Mouse (Mus musculus) heart, embryonic 12.5 days (tissue): Measurements from ENCODE around the gene Nuak2. TPM values are rescaled to one million over a fixed set of nuclear protein-coding genes. Genes with fewer than 3 reads are reported as not detected.
A peak's percentile ranks its signal among the peaks of the same experiment; 100 is the strongest.

Source experiments
- ATAC-seq: fragments of 200-750 bp; cut with Nextera tagmentation; 2 replicates; pipeline ENCODE4 v1.8.0; 2017; ENCODE audit warnings: moderate TSS enrichment, moderate library complexity; ENCODE audit not compliant: insufficient number of reproducible peaks, low FRiP score
- H3K27ac ChIP-seq: fragments of 300-500 bp; sonication (generic); 2 replicates; pipeline ENCODE4 v1.5.1; 2016; ENCODE audit warnings: mild to moderate bottlenecking, moderate library complexity; ENCODE audit not compliant: poor library complexity, severe bottlenecking
- H3K27me3 ChIP-seq: fragments of 300-500 bp; sonication (generic); replicated peaks from 2 replicates; pipeline ENCODE4 v1.6.1; 2016; ENCODE audit warnings: mild to moderate bottlenecking, moderate library complexity
- H3K36me3 ChIP-seq: fragments of 300-500 bp; sonication (generic); 2 replicates; pipeline ENCODE4 v1.6.1; 2016; ENCODE audit warnings: mild to moderate bottlenecking, moderate library complexity
- H3K4me1 ChIP-seq: fragments of 300-500 bp; sonication (generic); replicated peaks from 2 replicates; pipeline ENCODE4 v1.6.1; 2016; ENCODE audit warnings: mild to moderate bottlenecking
- H3K4me2 ChIP-seq: fragments of 300-500 bp; sonication (generic); 2 replicates; pipeline ENCODE4 v1.6.1; 2016; ENCODE audit warnings: mild to moderate bottlenecking, moderate library complexity
- H3K4me3 ChIP-seq: fragments of 300-500 bp; sonication (generic); 2 replicates; pipeline ENCODE4 v1.5.1; 2016; ENCODE audit warnings: mild to moderate bottlenecking
- H3K9ac ChIP-seq: fragments of 300-500 bp; sonication (generic); 2 replicates; pipeline ENCODE4 v1.6.1; 2016; ENCODE audit warnings: mild to moderate bottlenecking, moderate library complexity
- H3K9me3 ChIP-seq: fragments of 300-500 bp; sonication (generic); replicated peaks from 2 replicates; pipeline ENCODE4 v1.6.1; 2016; ENCODE audit warnings: mild to moderate bottlenecking, moderate library complexity
- WGBS: fragments of 180-500 bp; shearing (Covaris S2); methylation state at CpG from one replicate; pipeline ENCODE4 v1.1.7; 2016; 5-methylcytosine and 5-hydroxymethylcytosine counted together
- polyA plus RNA-seq: library from polyadenylated mRNA; unstranded; fragments of >200 nt; fragmentation: Nextera tagmentation; extraction: Ambion mirVana; gene quantifications from 2 replicates; pipeline ENCODE4 v1.2.1, GENCODE M21; 2016

Gene Nuak2
- polyA plus RNA-seq, 1 experiment from 2014 or later = 2.6 TPM

- WGBS = 13% methylated on average over 2 of the region's 2 CpGs
- Histone ChIP-seq H3K27ac (peak overlapping the region; percentile 79), H3K36me3 (no peaks in the 10 kb centered on the region), H3K9ac (no peak overlapping the region), H3K9me3 (no peaks in the 10 kb centered on the region), H3K4me1 (peaks cover 41% of the 10 kb centered on the region), H3K27me3 (peaks cover 16% of the 10 kb centered on the region), H3K4me2 (peak overlapping the region; percentile 37), H3K4me3 (no peak overlapping the region)
- ATAC-seq = 0 out of 2 replicates have a peak, but pooled peaks have one; percentile 30
Measured at GRCm38 (mm10) chr1:132312043-132312442, 3.9 kb upstream of the Nuak2 start.

DNA sequence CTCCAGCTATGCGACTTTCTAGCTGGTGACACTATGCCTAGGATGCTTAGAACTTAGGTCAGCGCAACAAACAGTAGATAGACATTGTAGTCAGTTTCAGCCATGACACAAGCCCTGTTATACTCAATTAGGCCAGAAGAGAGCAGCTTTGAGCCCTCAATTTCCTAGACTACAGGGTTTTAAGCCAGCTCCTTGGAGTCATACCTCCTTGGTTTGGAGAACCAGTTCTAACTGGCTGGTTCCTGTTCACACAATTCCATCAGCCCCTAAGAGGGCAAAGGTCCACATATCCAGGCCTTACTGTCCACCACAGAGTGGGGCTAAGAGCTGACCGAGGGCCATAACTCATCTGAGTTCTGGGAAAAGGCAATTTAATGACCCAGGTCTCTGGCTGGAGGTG, 3.2 kb upstream of the Nuak2 start:
- Histone ChIP-seq H3K9me3 (no peaks in the 10 kb centered on the region), H3K27me3 (peaks cover 21% of the 10 kb centered on the region), H3K27ac (peak overlapping the region; percentile 49; the same call in 1 of the 2 replicates), H3K36me3 (no peaks in the 10 kb centered on the region), H3K9ac (no peak overlapping the region), H3K4me2 (no peak overlapping the region), H3K4me1 (peaks cover 47% of the 10 kb centered on the region), H3K4me3 (no peak overlapping the region)
- WGBS = 57% methylated on average over 3 of the region's 3 CpGs
- ATAC-seq = 0 out of 2 replicates have a peak, but pooled peaks have one; percentile 8

DNA sequence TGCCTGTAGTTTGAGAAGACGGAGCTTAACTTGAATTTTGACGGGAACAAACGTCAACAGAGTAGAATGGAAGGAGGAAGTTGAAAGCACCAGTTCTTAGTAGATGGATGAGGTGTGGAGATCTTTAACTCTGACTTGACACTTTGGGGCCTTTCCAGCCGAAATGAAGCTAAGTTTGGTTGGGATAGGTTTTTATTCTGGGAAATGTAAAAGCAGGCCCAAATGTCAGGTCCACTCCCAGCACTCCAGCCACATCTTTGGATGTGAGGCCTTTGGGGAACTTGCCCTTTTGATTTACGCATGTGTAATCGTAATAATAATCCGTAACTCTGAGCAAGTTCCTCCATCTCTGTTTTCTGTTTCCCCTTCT, 684 bp downstream of the Nuak2 start:
- no peak for ATAC-seq
- Histone ChIP-seq H3K9ac (peak overlapping the region; percentile 78), H3K27ac (no peak overlapping the region), H3K4me2 (peak overlapping the region; percentile 98), H3K9me3 (no peaks in the 10 kb centered on the region), H3K4me1 (peaks cover 45% of the 10 kb centered on the region), H3K36me3 (no peaks in the 10 kb centered on the region), H3K4me3 (peak overlapping the region; percentile 67), H3K27me3 (peaks cover 17% of the 10 kb centered on the region)
- 37% methylated on average over 7 of the region's 7 CpGs for WGBS

- no peak overlapping the region for H3K4me3 ChIP-seq
- no peaks in the 10 kb centered on the region for H3K9me3 ChIP-seq
- no peak overlapping the region for H3K27ac ChIP-seq
- no peaks in the 10 kb centered on the region for H3K36me3 ChIP-seq
- ATAC-seq = no peak
- WGBS = 73% methylated on average over 4 of the region's 4 CpGs
- peak overlapping the region; percentile 98 for H3K4me2 ChIP-seq
- no peak overlapping the region for H3K9ac ChIP-seq
- H3K27me3 ChIP-seq = peaks cover 17% of the 10 kb centered on the region
- peaks cover 41% of the 10 kb centered on the region for H3K4me1 ChIP-seq
Measured at GRCm38 (mm10) chr1:132317413-132317812, 1.5 kb downstream of the Nuak2 start.

DNA sequence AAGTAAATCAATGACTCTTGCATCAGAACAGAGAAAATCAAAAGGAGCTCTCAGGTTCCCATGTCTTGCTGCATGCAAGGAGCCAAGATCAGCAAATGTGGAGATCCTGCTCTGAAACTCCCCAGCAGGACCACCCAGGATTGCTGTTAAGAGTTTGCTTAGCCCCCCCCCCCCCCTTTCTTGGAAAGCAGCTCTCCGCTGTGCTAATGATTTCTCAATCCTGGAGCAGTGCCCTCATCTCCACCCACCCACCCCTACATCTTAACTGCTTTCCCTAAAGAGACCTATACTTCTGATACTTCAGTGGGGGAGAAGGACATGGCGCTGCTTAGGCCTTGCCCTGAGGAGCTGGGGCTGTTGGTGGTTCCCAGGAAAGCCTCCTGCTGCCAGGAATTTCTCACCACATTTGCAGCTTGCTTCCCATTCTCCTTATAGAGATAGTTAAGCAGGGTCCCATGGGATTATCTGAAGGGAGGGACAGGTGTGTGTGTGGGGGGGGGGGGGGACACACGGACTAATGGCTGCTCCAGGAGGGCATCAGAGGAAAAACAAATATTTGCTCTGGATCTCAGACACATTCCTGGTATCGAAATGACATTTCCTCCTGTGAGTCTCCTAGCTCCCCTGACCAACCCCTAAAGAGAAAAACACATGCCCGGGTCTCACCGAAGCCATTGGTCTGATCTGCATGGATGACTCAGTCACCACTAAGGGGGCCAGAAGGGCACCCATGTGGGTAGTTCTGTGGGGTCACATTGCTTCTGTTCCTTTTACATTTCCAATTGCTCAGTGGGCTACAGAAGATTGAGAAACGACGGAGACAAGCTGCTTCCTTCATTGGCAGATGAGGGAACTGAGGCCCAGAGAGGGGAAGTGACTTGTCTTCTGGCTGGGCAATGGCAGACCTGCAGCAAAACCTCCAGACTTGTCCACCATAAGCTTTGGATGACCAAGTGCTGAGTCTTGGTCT, 2.3 kb downstream of the Nuak2 start:
- Histone ChIP-seq H3K9ac (0 out of 2 replicates have a peak overlapping the region, but pooled peaks have one; percentile 29), H3K4me3 (no peak overlapping the region), H3K9me3 (no peaks in the 10 kb centered on the region), H3K36me3 (no peaks in the 10 kb centered on the region), H3K4me1 (peaks cover 47% of the 10 kb centered on the region), H3K4me2 (no peak overlapping the region), H3K27ac (no peak overlapping the region), H3K27me3 (peaks cover 17% of the 10 kb centered on the region)
- ATAC-seq = no peak
- 46% methylated on average over 8 of the region's 8 CpGs for WGBS

DNA sequence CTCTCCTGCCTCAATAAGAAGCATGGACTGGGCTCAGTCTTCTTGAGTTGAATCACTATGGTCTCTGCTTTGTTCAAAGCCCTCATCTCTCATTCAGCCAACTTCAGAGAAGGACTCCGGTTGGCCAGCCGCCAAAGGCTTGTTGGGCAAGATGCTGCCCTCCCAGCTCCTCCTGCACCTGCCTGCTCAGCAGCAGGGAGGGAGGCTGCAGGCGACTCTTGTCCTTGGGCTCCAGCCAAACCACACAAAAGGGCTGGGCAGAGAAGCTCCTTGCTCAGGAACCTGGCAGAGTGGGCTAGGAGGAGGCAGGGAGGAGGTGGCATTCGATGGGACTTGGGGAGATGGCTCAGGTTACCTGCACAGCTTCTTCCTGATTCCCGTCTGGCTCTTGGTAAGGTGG, 3.3 kb downstream of the Nuak2 start:
- no peak overlapping the region for H3K4me3 ChIP-seq
- 47% methylated on average over 5 of the region's 5 CpGs for WGBS
- H3K9me3 ChIP-seq = no peaks in the 10 kb centered on the region
- H3K27me3 ChIP-seq = peaks cover 12% of the 10 kb centered on the region
- ATAC-seq = no peak
- no peak overlapping the region for H3K9ac ChIP-seq
- H3K4me2 ChIP-seq = no peak overlapping the region
- H3K4me1 ChIP-seq = peaks cover 49% of the 10 kb centered on the region
- H3K27ac ChIP-seq = no peak overlapping the region
- H3K36me3 ChIP-seq = no peaks in the 10 kb centered on the region

GRCm38 (mm10) chr1:132321821-132322580, 6.1 kb downstream of the Nuak2 start:
- WGBS = 54% methylated on average over 7 of the region's 7 CpGs
- no peaks in the 10 kb centered on the region for H3K36me3 ChIP-seq
- H3K27me3 ChIP-seq = peaks cover 6% of the 10 kb centered on the region; the same call in 1 of the 2 replicates
- no peak overlapping the region for H3K27ac ChIP-seq
- ATAC-seq = no peak
- H3K9ac ChIP-seq = no peak overlapping the region
- no peak overlapping the region for H3K4me2 ChIP-seq
- peaks cover 48% of the 10 kb centered on the region for H3K4me1 ChIP-seq
- H3K4me3 ChIP-seq = no peak overlapping the region
- no peaks in the 10 kb centered on the region for H3K9me3 ChIP-seq

DNA sequence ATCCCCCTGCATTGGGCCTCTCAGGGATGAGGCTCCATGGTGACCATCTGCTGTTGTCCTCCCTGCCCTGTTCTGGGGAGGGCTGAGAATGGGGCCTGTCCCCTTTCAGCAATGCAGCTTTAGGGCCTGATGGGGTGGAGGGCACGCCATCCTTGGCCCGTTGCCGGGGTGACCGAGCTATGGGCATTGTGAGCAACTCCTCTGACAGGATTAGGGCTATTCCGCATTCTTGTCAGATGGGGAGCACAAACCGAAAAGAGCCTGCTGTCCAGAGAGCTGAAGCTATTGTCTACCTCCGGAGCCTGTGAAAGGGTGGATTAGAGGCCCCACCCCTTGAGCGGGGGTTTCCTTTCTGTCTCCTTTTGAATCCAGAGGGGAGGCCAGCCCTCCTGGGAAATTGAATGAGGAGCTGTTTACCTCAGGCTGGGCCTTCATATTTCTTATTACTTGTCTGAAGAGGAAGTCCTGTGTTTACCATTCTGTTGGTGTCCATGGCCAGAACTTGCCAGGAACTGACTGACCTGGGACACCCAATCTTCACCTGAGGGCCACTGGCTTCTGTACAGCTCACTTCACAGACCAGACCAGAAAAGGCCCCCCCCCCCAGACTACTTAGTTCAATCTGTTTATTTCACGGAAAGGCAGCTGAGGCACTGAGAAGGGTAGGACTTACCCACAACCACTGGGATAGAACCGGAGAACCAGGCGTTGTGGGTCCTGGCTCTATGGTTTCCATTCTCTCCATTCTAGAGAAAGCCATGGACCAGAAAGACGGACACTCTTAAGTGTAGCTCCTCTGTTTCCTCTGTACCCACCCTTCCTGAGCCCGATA, 7.0 kb downstream of the Nuak2 start:
- H3K4me3 ChIP-seq = no peak overlapping the region
- H3K27me3 ChIP-seq = no peaks in the 10 kb centered on the region
- no peak overlapping the region for H3K4me2 ChIP-seq
- H3K4me1 ChIP-seq = peaks cover 47% of the 10 kb centered on the region
- no peak for ATAC-seq
- H3K27ac ChIP-seq = no peak overlapping the region
- 40% methylated on average over 13 of the region's 13 CpGs for WGBS
- H3K36me3 ChIP-seq = no peaks in the 10 kb centered on the region
- no peaks in the 10 kb centered on the region for H3K9me3 ChIP-seq
- no peak overlapping the region for H3K9ac ChIP-seq

- ATAC-seq = no peak
- Histone ChIP-seq H3K9me3 (no peaks in the 10 kb centered on the region), H3K27ac (no peak overlapping the region), H3K9ac (no peak overlapping the region), H3K4me2 (no peak overlapping the region), H3K27me3 (no peaks in the 10 kb centered on the region), H3K4me1 (peaks cover 30% of the 10 kb centered on the region), H3K36me3 (peaks cover 10% of the 10 kb centered on the region; the same call in 1 of the 2 replicates), H3K4me3 (no peak overlapping the region)
- 69% methylated on average over 9 of the region's 9 CpGs for WGBS
Measured at GRCm38 (mm10) chr1:132326777-132327176, 10.9 kb downstream of the Nuak2 start.

GRCm38 (mm10) chr1:132327477-132327876, 11.6 kb downstream of the Nuak2 start:
- ATAC-seq = no peak
- no peak overlapping the region for H3K4me3 ChIP-seq
- no peaks in the 10 kb centered on the region for H3K27me3 ChIP-seq
- no peak overlapping the region for H3K9ac ChIP-seq
- 50% methylated on average over 17 of the region's 17 CpGs for WGBS
- H3K4me2 ChIP-seq = peak overlapping the region; percentile 18; the same call in 1 of the 2 replicates
- peaks cover 25% of the 10 kb centered on the region for H3K4me1 ChIP-seq
- H3K36me3 ChIP-seq = peaks cover 14% of the 10 kb centered on the region; the same call in 1 of the 2 replicates
- no peak overlapping the region for H3K27ac ChIP-seq
- no peaks in the 10 kb centered on the region for H3K9me3 ChIP-seq
